Mouse (Mus musculus): Measurements from ENCODE around the gene 1700020A23Rik.

1700020A23Rik gene

GRCm38 (mm10) chr2:130411558-130412495 is 6.8 kb downstream of the 1700020A23Rik start:
- in situ Hi-C loops (cut with MboI, MseI), result no loop called here

- in situ Hi-C loops (cut with MboI, MseI), result no loop called here
Observed at GRCm38 (mm10) chr2:130412775-130413174, 7.7 kb downstream of the 1700020A23Rik start.

DNA sequence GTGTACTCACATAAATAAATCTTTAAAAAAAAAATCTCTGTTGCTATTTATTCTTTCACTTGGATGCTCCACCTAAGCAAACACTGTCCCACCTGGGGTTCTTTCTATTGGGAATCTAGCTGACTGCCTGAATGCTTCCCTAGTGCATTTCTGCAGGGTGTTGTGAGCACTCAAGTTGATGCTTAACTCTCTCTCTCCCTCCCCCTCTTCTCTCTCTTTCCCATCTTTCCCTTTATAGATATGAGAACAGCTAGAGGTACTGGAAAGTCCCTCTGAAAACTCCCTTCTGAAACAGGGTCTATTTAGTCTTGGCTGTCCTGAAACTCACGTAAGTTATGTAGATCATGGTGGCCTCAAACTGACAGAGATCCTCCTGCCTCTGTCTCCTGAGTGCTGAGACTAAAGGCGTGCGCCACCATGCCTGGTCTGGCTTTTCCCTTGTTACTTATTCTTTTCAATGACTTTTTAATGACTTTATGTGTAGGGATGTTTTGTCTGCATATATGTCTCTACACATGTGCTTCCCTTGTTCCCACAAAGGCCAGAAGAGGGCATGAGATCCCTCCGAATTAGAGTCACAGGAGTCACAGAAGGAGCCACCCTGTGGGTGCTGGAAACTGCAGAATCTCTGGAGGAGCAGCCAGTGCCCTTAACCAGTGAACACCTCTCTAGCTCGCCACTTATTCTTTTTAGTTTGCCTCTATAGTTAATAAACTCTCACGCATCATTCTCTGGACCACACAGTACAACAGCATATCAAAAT is 9.2 kb downstream of the 1700020A23Rik start:
- in situ Hi-C loops (cut with MboI, MseI), result no loop called here

DNA sequence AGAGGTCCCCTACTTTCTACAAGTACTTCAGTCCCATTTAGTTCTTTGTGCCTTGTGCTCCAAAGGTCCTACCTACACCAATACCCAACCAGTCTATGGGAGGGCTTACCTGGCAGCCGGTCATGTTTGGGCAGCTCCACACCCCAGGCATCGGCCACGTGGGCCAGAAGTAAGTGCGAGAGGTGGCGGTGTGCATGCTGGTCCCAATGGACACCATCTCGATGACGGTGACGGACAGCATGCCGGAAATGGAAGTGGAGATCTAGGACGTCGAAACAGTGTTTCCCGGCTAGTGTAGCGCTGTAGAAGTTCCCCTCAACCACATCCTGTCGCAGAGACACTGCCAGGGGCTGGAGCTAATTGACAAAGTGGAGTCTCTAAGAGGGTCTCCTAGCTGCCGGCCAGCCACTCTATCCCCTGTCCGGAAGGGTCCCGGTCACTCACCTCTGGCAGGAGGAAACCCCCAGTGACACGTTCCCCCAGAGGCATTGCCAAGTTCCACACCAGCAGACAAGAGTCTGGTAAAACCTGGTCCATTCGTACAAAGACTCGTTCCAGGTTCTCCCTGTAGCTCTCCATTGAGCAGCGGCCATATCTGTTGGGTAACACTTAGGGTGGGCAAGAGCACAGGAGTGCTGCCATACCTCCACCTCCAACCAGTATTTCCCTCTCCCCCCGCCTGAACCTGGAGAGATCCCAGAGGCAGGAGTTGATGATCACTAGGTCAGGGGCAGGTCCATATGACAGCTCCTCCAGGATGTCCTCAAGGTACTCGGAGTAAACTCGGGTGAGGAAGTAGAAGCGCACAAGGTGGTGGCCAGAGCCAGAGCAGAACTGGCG is 16.9 kb downstream of the 1700020A23Rik start:
- in situ Hi-C loops (cut with MboI, MseI), result no loop called here

- in situ Hi-C loops (cut with MboI, MseI), result no loop called here
Observed at GRCm38 (mm10) chr2:130423397-130424125, 18.5 kb downstream of the 1700020A23Rik start.

- in situ Hi-C loops (cut with MboI, MseI), result no loop called here
Observed at GRCm38 (mm10) chr2:130424126-130424853, 19.2 kb downstream of the 1700020A23Rik start, which contains the start of the genes Vps16 and Pced1a. Gene Vps16, plus strand, starts transcription at chr2:130424339. Gene Pced1a, minus strand, starts transcription at chr2:130424701.

GRCm38 (mm10) chr2:130425112-130425511 is 20.1 kb downstream of the 1700020A23Rik start:
- in situ Hi-C loops (cut with MboI, MseI), result no loop called here

GRCm38 (mm10) chr2:130429851-130430250 is 24.8 kb downstream of the 1700020A23Rik start:
- in situ Hi-C loops (cut with MboI, MseI), result no loop called here

GRCm38 (mm10) chr2:130430484-130430883 is 25.4 kb downstream of the 1700020A23Rik start:
- in situ Hi-C loops (cut with MboI, MseI), result no loop called here

- in situ Hi-C loops (cut with MboI, MseI), result no loop called here
Observed at GRCm38 (mm10) chr2:130432157-130432556, 27.1 kb downstream of the 1700020A23Rik start.

DNA sequence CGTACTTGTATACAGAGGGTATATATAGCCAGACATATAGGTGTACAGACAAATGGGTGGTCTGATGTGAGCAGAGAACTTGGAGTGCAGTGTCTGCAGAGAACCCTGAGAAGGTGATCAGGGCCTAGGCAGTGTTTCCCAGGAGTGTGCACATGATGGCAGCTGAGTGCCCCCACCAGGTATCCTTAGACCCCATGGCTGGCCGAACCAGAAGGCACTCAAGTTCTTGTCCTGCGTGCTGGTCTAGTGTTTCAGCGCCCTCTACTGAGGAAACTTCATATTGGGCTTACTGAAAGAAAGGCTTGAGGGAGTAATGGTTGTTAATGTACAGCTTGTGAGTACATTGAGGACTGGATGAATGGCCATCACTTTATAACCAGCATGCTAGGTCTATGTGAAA is 28.1 kb downstream of the 1700020A23Rik start:
- in situ Hi-C loops (cut with MboI, MseI), result no loop called here

GRCm38 (mm10) chr2:130436769-130437168 is 31.7 kb downstream of the 1700020A23Rik start:
- in situ Hi-C loops (cut with MboI, MseI), result no loop called here

DNA sequence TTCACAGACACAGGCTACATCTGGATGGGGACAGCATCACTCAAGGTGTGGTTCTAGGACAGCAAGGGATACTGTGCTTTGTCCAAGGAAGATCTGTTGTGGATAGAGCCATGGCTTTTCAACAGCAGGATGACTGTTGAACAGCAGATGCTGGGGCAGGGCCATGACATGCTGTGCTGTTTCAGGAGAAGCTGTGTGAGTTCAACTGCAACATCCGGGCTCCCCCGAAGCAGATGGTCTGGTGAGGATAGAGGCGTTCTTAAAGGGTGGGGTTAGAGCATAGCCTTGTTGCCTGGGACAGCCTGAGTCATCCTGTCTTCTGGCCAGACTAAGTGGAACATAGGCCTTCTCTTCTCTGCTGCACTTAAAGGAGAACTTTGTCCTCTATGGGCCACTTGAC is 33.8 kb downstream of the 1700020A23Rik start:
- in situ Hi-C loops (cut with MboI, MseI), result no loop called here

- in situ Hi-C loops (cut with MboI, MseI), result no loop called here
Observed at GRCm38 (mm10) chr2:130439840-130440480, 34.9 kb downstream of the 1700020A23Rik start.

DNA sequence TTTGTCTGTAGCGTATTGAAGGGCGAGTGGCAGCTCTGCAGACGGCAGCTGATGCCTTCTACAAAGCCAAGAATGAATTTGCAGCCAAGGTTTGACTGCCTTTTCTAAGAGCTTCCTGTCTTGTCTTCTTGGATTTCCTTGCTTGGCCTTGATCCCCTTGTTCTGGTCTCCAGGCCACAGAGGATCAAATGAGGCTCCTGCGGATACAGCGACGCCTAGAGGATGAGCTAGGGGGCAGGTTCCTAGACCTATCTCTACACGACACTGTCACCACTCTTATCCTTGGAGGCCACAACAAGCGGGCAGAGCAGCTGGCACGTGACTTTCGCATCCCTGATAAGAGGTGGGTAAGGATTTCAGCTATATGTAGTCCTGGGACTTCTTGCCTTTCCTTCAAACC is 37.1 kb downstream of the 1700020A23Rik start:
- in situ Hi-C loops (cut with MboI, MseI), result no loop called here

DNA sequence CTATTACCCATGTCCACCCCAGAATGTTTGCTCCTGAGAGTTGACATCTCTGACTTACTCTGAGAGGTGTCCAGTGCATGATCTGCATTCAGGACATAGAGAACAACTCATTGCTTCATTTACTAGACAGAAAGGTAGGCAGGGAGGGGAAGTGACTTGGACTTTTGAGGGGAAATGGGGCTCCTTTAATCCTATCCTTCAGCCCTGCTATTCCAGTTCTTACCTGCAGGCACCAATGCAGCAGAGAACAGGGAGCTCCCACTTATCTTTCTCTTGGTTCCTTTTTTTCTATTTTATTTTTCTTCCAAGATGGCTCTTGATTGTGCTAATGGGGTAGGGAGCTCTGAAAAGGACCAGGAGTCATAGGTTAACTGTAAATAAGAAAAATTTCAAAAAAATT is 43.4 kb downstream of the 1700020A23Rik start:
- in situ Hi-C loops (cut with MboI, MseI), result no loop called here

GRCm38 (mm10) chr2:130449021-130449793 is 44.1 kb downstream of the 1700020A23Rik start:
- in situ Hi-C loops (cut with MboI, MseI), result no loop called here

DNA sequence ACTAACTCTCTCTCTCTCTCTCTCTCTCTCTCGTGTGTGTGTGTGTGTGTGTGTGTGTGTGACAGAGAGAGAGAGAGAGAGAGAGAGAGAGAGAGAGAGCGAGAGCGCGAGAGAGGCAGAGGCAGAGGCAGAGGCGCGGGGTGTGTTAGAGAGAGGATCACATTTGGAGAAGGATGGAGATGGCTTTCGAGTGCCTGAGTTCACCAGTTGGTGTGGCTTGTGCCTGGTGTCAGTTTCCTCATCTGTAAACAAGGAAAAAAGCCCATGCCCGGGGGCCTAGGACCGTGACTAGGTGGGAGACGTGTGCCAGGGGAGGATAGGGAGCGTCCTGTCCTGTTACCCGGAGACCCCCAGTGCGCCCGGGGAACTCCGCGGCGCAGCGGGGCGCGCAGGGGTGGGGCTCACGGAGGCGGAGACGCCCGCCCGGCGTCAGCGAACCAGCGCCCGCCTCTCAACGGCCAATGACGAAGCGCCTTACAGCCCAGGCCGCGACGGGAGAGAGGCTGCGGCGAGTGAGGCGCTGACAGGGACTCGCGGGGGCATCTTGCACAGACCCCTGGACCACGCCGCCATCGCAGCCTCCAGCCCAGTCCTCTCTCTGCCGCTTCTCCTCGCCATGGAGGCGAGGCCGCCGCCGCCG is 44.9 kb downstream of the 1700020A23Rik start, which contains the start of gene Ptpra:
Gene Ptpra (plus strand): TSS at position 485 of the 640 bp plus-strand sequence.
- in situ Hi-C loops (cut with MboI, MseI), result loop anchor here (5.0 kb wide), 1 partner anchor 107 kb away; no protein-coding TSS in a partner anchor

All from T-helper 2 cell (primary cell).